Mouse (Mus musculus) layer of hippocampus, adult 9-11 months (tissue): Measurements from ENCODE around the gene Olig2.
A peak's percentile ranks its signal among the peaks of the same experiment; 100 is the strongest.
"Not testable (repeated sequence)": the region's sequence is repeated elsewhere in the genome, so short reads cannot be mapped to it uniquely, and the experiment has no call there.

Experiments used
- DNase-seq: peaks from one replicate; pipeline ENCODE4 v3.0.0; 2022

The Olig2 gene

DNA sequence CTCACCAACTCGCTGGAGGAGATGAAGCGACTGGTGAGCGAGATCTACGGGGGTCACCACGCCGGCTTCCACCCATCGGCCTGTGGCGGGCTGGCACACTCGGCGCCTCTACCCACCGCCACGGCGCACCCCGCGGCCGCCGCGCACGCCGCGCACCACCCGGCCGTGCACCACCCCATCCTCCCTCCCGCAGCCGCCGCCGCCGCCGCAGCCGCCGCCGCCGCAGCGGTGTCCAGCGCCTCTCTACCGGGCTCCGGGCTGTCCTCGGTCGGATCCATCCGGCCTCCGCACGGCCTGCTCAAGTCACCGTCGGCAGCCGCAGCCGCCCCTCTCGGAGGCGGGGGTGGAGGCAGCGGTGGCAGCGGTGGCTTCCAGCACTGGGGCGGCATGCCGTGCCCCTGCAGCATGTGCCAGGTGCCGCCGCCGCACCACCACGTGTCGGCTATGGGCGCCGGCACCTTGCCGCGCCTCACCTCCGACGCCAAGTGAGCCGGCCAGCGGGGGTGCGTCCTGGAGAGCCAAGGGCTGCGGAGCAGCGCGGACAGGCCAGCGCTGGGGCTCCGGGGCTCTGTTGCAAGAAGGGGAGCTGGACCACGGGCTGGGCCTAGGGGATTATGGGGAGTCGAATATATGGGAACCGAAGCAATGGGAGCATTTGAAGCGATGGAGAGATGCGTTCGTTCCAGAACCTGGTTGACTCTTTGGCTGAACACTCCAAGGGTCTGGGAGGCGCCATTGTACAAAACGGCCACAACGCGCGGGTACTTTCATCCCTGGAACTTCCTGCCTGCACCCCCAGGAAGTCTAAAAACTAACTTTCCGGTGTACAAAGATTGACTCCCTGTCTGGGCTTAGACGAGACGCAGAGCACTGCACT is 1.9 kb downstream of the Olig2 start:
- no peak for DNase-seq

DNA sequence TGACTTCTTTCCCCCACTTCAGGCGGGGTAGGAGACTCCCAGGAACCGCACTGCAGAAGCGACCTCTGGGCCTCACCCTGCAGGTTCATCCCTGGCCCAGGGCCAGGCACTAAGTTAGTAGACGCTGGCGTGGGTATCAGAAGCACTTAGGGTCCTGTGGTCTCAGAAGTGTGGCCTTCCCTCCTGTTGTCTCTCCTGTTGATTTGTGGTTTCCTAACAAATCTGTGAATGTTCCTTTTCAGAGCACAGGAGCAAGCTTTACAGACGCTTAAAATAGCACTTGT is 2.4 kb downstream of the Olig2 start:
- DNase-seq = no peak

DNA sequence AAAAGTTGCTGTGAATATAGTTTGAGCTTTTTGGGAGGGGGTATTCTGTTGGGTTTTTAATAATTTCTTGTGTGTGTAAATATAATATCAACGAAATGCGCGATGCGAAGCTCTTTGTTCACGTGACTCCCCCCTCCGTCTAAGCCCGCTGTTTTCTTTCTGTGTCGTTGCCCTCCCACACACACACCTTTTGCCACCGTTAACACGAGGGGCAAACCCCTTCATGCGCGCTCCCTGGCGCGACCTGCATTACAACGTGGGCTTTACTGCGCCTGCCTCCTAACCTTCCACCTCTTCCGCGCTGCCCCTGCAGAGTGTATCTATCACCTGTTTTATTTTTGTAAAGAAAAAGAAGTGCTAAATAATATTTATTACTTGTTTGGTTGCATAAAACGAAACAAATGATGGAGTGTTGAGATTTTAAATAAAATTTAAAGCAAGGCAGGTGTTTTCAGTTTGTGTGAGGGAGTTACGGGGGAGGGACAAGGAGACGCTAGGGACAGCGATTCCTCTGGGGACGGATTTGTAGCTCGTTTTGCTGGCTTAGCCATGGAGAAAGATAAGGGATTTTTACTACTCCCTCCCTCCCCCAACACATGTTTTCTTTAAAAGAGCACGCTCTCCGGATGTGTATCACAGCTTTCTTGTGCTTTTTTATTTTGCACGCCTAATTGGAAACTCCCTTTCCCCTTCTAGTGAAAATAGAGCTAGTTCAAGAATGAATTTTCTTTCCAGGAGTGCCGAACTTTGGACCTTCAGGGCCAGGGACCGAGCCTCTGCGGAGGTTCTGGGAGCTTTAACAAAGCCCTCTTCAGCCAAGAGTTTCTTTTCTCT is 3.2 kb downstream of the Olig2 start:
- DNase-seq = no peak

DNA sequence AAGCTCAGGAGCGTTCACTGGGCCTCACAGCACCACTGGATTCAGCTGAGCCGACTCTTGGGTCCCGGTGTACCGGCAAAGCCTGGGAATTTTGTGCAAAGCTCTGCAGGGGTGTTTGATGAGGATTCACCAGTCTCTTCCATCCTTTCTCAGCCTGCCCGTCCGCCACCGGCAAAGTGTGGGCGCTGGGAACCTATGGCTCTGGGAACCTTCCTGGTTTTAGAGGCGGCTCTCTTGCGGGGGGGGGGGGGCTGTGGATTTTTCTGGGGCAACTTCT is 3.8 kb downstream of the Olig2 start:
- no peak for DNase-seq

DNA sequence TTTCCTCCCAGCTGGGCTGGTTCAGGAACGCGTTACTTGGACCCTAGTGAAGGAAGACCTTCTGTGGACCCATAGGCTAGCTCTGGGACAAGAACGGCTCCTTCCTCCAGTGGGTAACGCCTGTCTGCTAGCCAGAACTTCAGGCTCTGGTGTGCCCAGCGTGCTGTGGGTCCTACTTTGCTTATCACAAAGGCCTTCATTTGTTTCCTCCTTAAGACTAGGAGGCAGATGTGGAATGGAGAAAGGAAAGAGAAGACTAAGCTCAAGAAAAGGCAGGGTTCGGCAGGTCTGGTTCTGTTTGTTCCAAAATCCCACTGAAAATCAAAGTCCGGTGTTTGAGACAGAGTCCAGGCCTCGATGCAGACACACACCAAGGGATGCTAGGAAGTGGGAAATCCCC is 4.4 kb downstream of the Olig2 start:
- no peak for DNase-seq

DNA sequence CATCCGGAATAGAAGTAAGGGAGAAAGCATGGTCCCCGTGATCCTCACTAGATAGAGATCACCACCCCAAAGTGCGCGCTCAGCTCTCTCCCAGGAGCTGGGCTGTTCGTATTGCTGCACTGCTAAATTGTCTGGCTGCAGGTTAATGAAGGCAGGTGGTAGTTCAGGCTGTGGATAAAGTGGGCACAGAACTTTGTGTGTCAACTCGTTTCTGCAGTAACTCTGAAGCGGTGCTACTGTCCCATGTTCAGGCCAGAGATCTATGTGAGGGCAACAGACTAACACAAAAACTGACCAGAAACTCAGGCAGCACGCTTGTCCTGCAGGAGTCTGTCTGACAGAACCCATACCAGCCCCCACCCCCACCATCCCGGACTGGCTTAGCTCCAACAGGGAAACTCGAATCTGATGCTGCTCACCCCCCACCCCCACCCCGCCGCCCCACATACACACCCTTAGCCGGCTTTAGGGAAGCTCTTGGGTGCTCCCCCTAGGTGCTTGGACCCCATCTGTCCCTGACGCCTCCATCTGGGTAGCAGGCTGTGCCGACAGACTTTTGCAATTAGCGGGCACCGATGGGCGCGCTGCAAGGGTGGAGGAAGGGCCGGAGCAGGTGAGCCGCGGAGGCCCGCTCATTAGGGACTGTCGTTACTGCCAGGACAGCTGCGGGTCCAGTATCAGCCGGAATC is 6.7 kb downstream of the Olig2 start:
- no peak for DNase-seq

DNA sequence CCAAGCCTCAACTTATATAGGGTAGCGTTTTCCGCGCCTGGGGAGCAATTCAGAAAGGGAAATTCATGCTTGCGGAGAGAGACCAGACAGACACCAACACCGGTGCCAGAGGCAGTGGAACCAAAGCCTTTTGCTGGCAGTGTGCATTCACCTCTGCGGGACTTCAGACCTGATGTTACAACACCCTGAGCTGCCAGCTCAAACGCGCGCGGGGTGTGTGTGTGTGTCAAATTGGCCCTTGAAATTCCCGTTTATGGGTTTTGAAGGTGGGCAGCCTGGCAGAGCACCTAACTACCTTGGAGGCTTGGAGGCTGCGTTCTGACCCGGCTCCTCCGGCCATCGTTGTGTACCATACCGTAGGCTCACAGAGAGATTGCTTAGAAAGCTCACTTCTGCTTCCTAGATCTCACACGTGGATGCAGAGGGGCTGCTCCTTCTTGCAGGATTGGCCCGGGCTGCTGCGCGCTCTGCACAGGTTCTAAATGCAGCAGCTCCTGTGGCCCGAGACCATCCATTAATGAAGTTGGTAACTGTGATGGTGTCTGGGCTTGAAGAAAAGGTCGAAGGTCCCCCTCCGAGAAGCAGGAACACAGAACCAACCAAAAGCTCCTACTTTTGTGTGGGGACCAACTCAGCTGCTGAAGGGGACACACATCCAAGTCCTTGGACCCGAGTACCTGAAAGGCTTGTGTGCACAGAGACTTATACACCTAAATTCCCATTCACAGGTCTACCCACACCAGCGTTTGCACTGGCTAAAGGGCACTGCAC is 7.4 kb downstream of the Olig2 start:
- no peak for DNase-seq

DNA sequence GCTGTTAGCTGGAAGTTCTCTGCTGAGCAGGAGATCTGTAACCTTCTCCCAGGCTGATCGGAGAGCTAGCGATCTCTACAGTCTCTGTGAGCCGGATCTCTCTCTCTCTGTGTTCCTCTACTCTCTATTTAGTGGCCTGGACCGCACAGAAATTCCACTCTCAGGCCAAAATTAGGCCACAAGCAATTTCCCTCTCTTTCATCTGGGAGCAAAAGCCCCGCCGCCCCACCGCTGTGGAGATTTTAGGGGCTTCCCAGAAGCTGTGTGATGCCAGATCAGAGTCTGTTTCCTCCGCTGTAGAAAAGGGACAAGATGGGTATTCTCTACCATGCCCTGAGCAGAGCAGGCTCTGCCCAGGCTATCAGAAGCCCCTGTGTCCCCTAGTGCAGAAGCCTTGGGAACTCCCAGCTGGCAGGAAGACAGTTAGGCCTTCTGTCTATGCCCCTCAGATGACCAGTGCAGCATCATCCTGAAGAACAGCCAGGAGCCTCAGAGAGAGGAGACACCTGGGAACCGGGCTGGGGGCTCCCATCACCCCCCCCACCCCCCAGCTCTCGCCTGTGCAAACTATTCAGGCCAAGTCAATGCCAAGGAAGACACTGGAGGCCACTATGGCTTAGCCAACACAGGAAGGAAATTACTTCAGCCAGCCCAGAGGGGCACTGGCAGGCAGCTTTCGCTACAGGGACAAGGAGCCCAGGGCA is 8.1 kb downstream of the Olig2 start:
- DNase-seq = peak; percentile 40

DNA sequence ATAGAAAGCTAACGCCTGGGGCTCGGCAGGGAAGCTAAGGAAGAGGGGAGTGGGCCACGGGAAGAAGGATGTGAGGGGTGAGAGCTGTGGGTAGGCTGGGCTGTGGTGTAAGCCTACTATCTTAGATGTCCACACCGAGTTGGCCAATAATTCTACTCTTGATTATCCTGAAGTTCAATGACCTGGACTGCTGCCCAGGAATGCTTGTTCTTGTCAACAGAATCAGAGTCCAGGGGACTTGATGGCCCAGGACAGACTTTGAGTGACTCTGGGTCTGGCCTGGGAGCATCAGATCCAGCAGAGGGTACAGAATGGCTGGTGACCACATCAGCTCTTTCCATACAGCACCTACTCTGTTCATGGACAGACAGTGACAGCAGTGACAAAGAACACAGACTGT is 13.8 kb downstream of the Olig2 start:
- no peak for DNase-seq

DNA sequence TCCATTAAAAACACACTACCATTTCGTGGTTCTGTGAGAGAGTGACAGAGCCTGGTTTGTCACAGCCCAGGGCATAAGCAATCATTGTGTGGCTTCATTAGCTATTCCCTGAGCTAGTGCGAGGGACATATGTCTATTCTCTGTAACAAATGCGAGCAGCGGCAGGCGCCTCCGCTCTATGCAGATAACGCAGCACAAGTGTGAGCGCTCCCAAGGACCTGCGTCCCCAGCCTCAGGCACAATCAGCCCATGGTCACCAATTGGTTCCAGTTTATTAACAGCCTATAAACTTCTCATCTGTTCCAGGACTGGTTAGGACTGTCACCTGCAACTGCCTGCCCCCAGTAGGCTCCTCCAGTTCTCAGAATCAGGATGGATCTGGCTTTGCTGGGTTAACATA is 21.0 kb downstream of the Olig2 start:
- DNase-seq = no peak

DNA sequence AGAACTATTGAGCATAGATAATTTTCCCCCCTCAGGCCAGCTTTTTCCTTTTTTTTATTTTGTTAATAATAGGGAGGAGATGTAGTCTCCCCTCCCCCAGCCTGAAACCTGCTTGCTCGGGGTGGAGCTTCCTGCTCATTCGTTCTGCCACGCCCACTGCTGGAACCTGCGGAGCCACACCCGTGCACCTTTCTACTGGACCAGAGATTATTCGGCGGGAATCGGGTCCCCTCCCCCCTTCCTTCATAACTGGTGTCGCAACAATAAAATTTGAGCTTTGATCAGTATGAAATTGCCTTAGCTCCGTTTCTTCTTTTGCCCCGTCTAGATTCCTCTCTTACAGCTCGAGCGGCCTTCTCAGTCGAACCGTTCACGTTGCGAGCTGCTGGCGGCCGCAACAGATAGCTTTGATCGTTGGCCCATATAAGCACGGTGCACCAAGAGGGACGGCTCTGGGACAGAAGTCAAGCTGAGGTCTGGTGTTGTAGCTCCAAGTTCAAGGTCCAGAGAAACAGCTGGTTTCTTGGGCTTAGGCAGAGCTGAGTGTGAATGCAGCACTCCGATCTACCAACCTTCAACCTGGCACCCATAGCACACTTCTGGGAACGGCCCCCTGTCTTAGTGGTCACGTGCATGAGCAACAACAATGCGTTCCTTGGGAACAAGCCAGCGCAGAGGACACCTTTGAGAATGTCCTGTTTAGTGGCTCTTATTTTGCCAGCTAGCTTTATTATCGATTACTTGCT is 30.3 kb downstream of the Olig2 start:
- DNase-seq = not testable (repeated sequence)

DNA sequence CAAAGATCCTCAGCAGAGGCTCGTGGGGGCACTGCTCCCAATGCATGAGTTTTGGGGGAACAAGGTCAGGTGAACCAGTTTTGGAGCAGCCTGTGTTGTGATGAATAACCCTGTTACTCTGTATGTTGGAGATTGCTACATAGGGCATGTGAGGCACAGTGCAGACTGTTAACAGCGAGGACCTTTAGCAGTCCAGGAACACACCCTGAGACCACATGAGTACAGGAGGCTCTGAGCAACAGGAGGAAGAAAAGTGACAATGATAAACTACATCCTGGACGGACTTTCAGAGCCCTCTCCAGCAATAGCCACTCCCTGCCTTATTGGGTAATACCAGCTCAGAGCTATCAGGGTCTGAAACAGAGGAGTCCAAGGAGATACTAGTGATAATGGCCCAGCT is 33.7 kb downstream of the Olig2 start:
- no peak for DNase-seq

DNA sequence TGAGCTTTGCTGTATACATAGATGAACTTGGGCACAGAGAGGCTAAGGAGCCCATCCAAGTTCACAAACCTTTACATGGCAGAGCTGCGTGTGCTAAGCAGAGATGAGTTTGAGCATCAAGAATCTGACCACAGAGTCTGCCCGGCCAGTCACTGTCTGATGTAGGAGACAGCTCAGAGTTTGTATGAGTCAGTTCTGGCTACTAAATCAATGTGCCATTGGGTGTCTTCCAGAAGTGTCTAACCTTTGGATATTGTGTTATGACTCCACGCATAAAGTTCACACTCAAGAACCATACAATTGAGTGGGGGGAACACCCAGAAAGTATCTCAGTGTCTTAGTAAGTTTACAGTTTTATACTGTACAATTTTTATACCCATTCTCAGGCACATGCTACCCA is 35.6 kb downstream of the Olig2 start:
- DNase-seq = no peak

DNA sequence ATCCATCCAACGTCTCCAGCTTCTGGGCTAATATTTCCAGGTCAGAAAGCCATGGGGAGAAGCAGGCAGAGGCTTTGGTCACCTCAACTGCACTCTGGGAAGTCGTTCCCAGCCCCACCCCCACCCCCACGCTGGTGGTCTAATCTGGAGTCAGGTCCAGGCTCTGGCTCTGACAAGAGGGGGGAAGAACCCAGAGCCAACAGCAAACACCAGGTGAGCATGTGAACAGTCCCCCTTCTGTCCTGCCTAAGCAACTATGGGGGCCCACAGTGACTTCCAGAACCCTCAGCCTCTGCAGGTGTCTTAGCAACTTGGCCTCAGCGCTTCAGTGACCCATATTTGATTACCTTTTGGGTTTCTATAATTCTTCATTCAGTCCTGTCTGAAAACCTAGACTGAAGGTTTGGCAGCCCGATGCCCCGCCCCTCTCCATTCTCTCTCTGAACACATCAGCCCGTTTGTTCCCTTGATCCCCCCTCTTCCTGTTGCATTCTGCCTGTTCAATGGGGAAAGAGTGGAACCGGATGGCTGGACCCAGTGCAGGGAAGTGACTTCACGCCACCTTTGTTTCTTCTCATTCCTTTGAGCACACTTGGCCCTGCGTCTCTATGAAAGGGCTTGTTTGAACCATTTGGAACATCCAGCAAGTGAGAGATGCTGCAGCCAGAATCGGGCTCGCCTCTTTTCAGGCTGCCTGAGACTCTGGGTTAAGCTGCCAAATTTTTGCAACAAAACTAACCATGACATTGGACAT is 37.4 kb downstream of the Olig2 start:
- peak; percentile 52 for DNase-seq

DNA sequence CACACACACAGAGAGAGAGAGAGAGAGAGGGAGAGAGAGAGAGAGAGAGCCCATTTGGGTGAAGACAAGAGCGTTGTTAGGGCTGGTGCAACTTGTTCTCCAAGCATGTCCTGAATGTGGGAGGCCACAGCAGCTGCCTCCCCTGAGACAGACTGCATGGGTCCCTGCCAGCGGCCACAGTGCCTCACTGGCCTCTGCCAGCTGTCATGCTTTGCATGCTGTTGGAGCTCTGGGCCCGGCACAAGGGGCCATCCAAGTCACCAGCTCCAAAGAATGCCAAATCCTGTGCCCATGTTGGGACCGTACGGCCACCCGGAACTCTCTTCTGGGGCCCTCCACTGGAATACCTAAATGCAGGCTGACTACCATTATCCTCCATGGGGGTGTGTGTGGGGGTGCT is 40.7 kb downstream of the Olig2 start:
- DNase-seq = peak; percentile 89

DNA sequence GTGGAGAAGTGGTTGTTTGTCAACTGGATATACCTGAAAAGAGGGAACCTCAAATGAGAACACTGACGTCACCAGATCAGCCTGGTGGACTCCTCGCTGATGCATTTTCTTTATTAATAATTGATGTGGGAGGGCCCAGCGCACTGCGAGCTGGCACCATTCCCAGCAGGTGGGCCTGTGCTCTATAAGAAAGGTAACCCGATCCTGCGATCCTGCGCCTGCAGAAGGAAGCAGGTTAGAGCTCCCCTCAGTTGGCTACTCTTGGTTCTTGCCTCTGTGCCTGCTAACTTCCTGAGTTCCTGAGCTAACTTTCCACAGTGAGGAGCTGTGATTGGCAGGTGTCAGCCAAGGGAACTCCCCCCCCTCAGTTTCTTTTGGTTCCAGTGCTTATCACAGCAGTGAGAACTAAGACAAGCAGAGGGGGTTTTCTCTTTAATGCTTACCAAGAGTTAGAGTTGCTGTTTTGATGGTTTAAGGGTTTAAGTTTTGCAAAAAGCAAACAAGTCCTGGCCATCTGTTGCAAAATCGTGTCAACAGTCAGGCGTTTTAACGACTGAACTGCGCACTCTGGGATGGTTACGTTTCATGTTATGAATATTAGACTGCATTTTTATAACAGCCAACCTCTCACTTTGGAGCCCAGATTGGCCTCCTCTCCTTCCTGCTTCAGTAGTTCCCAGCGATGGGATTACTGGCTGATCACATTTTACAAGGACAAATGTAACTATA is 43.6 kb downstream of the Olig2 start:
- no peak for DNase-seq

DNA sequence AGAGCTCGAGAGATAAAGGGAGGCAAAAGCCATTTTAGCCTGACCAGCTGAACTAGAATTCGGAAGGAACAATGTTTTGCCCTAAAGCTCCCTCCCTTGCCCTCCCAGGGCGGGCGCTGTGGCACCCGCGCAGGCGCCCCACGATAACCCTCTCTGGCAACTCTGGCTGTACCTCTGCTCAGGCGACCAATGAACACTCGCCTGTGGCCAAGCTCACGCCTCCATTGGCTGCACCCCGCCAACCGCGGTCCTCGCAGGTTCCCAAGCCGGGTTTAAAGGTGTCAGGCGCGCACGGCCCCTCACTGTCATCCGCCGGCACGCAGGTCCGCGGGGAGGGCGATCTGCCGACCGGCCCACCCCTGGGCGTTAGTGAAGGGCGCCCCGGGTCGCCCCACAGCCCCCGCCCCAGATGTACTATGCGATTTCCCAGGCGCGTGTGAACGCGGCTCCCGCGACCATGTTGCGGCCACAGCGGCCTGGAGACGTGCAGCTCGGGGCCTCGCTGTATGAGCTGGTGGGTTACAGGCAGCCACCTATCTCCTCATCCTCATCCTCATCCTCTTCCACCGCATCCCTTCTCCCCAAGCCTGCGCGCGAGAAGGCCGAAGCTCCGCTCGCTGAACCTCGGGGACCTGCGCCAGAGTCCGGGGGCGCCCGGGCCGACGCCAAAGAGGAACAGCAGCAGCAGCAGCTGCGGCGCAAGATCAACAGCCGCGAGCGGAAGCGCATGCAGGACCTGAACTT is 44.4 kb downstream of the Olig2 start, which contains the start of gene Olig1:
Olig1 (plus strand) TSS at position 305 of the 744 bp plus-strand sequence.
- DNase-seq = peak; percentile 89

DNA sequence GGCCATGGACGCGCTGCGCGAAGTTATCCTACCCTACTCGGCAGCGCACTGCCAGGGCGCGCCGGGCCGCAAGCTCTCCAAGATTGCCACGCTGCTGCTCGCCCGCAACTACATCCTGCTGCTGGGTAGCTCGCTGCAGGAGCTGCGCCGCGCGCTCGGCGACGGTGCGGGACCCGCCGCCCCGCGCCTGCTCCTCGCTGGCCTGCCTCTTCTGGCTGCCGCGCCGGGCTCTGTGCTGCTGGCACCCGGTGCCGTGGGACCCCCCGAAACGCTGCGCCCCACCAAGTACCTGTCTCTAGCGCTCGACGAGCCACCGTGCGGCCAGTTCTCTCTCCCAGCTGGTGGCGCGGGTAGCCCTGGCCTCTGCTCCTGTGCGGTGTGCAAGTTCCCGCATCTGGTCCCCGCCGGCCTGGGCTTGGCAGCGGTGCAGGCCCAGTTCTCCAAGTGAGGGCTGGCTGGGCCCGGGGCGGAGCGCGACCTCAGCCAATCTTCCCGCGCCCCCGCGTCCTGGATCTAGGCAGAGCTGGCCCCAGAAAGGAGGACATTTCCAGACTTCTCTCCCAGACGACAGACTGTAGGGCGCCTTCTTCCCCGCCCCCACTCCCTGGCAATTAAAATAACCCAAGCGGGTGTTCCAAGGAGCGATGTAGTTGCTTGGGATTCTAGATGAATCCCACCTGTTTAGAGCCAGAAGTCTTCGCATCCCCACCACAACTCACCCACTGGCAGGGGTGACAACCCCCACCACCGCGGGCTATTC is 45.1 kb downstream of the Olig2 start:
- no peak for DNase-seq
